Mouse (Mus musculus) left cerebral cortex, adult 11 months (tissue): ENCODE results near the gene Fndc3c1.
"Not testable (repeated sequence)": the region's sequence is repeated elsewhere in the genome, so short reads cannot be mapped to it uniquely, and the experiment has no call there.

Experiments
- DNase-seq: peaks from one replicate; pipeline ENCODE4 v3.0.0; 2022; ENCODE audit warnings: low spot score

Gene Fndc3c1

DNA sequence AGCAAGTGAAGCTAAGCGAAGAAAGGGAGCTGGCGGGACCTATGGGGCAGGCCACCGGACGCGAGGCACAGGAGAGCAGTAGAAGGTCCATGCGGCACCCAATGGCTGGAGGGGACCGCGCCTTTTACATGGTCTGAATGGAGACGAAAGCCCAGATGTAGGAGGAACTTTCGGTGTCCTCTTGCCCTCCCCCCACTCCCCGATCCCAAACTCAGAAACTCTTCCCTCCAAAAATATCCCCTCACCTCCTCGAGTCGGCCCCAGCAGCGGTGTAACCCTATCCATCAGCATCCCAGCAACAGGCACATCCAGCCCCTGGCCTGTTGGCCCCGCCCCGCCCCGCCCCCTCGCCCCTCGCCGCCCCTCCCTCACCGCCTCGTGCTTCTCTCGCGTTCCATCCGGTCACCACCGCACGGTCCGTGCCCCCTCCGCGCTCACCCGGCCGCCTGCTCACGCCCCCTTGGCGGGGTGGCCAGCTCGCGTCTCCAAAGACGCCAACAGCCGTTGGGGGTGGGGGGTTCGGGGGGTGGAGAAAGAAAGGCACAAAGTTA lies at the start of gene Fndc3c1:
TSS of gene Fndc3c1 (minus strand) at position 301 of the 551 bp plus-strand sequence.
- no peak for DNase-seq

DNA sequence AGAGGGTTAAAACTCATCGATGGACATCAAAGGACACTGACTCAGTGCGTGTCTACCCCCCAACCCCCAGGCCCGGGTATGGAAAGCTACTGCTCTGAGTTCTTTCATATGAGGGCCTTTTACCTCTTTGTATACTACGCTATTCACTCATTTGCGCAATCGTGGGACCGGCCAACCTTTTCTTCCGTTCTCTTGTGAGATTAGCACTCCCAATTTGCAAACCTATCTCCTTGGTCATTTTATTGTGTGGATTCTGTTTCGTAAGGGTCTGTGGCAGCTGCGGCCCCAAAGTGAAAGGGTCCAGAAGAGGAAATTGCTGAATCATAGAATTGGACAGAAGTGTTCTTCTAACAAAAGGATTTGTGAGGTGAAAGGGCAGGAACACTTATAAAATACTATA lies 1.2 kb upstream of the Fndc3c1 start:
- DNase-seq: no peak

DNA sequence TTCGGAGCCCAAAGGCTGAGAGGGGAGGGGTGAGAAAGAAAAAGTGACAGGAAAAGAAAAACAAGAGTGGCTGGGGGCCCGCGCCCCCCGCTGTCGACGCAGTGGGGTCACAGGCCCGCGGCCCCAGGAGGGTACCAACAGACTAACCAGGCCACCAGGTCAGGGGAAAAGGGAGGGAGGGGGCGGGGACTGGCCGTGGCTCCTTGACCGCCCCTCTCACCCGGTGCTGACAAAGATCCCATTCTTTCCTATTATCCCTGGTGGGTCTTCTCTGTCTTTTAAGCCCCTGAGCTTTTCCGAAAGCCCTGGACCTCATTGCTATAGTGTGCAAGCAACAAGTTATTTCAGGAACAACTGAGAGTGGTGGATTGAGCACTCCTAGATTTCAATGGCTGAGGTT lies 470 bp upstream of the Fndc3c1 start:
- no peak for DNase-seq

DNA sequence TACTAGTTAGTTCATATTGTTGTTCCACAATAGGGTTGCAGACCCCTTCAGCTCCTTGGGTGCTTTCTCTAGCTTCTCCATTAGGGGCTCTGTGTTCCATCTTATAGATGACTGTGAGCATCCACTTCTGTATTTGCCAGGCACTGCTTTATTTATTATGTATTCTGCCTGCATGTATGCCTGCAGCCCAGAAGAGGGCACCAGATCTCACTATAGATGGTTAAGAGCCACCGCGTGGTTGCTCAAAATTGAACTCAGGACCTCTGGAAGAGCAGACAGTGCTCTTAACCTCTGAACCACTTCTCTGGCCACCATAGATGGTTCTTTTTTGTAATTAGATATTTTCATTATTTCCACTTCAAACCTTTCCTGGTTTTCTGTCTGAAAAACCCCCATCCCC lies 5.3 kb downstream of the Fndc3c1 start:
- not testable (repeated sequence) for DNase-seq

DNA sequence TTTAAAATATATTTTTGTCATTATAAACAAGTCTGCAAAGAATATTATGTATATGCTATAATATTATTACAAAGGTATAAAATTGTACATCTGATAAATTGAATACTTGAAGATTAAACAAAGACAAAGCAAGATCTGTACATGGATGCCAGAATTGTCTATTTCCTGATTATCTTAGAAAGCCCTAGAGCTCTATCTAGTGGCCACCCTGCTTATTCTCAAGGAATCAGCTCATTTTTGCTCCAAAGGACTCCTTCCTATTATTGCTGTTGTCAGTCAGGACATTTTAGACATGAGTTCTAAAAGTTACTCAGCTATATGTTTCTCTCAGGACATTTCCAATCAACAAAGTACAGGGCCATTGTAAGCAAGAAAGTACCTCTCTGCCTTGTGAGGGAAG lies 99.9 kb downstream of the Fndc3c1 start:
- no peak for DNase-seq

DNA sequence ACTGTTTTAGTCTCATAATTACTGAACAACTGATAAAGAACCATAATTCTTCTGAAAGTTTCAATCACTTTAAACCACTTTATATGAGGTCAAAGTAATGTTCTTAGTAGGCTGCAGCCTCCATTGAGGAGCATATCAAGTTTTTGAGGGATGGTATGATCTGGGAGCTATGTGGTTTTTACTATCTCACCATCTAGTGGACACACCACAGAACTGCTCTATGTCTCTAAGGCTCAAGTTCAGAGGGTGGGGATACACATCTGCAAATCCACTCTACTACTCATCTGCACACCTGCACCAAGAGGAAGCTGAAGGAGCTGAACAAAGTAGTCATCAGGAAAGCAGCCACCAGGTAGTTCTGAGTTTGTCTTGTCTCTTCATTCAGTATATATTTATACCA lies 104.6 kb downstream of the Fndc3c1 start:
- DNase-seq: no peak
